Mouse (Mus musculus) liver, embryonic 14 days (tissue): ENCODE results near the gene Nkd2. TPM values are rescaled to one million over a fixed set of nuclear protein-coding genes. Genes with fewer than 3 reads are reported as not detected.

ENCODE experiments used
- polyA plus RNA-seq: library from polyadenylated mRNA; depleted of rRNA; stranded (reverse); fragments of >200 nt; gene quantifications from 2 replicates; pipeline ENCODE4 v1.2.3, GENCODE M21; 2012; rRNA removed

Nkd2 gene
- 0.12 and 0.20 TPM in 2 replicates for polyA plus RNA-seq

GRCm38 (mm10) chr13:73847465-73847836 is at the start of gene Nkd2:
Nkd2 (minus strand) TSS chr13:73847631.

Other genes starting within 250 kb of the Nkd2 start
- gene Clptm1l, start 243.6 kb downstream of the Nkd2 start, polyA plus RNA-seq = 50.3 and 58.2 TPM in 2 replicates
- gene Tert, start 220.7 kb downstream of the Nkd2 start, polyA plus RNA-seq = 1.5 and 2.0 TPM in 2 replicates
- not detected in 2 replicates for gene Slc6a18, start 169.6 kb downstream of the Nkd2 start, polyA plus RNA-seq
- 0.76 and 1.1 TPM in 2 replicates for gene Slc6a19, start 142.8 kb downstream of the Nkd2 start, polyA plus RNA-seq
- gene Slc12a7, start 114.5 kb downstream of the Nkd2 start, polyA plus RNA-seq = 8.1 and 10.1 TPM in 2 replicates
- gene Trip13, start 90.2 kb upstream of the Nkd2 start, polyA plus RNA-seq = 12.1 and 13.4 TPM in 2 replicates
- 17.8 and 18.6 TPM in 2 replicates for gene Brd9, start 90.2 kb upstream of the Nkd2 start, polyA plus RNA-seq
- gene Zdhhc11, start 116.2 kb upstream of the Nkd2 start, polyA plus RNA-seq = not detected in 2 replicates
- 0.27 and 0.30 TPM in 2 replicates for gene Tppp, start 161.8 kb upstream of the Nkd2 start, polyA plus RNA-seq
- 5.4 and 6.0 TPM in 2 replicates for gene Cep72, start 214.7 kb upstream of the Nkd2 start, polyA plus RNA-seq